Mouse (Mus musculus): Measurements from ENCODE around the gene Timmdc1.

- TF ChIP-seq POLR2A (IDR thresholded peaks at IDR 0.05; ENCODE audit: low read depth, low read length) (no peak), CTCF (IDR thresholded peaks at IDR 0.05; ENCODE audit: extremely low read depth, insufficient read length, insufficient replicate concordance, low read depth, low read length) (no peak)
Observed at GRCm38 (mm10) chr16:38568192-38568591, 45.7 kb upstream of the Timmdc1 start.
